Mouse (Mus musculus): ENCODE measurements around the gene Frat2.

Gene Frat2

DNA sequence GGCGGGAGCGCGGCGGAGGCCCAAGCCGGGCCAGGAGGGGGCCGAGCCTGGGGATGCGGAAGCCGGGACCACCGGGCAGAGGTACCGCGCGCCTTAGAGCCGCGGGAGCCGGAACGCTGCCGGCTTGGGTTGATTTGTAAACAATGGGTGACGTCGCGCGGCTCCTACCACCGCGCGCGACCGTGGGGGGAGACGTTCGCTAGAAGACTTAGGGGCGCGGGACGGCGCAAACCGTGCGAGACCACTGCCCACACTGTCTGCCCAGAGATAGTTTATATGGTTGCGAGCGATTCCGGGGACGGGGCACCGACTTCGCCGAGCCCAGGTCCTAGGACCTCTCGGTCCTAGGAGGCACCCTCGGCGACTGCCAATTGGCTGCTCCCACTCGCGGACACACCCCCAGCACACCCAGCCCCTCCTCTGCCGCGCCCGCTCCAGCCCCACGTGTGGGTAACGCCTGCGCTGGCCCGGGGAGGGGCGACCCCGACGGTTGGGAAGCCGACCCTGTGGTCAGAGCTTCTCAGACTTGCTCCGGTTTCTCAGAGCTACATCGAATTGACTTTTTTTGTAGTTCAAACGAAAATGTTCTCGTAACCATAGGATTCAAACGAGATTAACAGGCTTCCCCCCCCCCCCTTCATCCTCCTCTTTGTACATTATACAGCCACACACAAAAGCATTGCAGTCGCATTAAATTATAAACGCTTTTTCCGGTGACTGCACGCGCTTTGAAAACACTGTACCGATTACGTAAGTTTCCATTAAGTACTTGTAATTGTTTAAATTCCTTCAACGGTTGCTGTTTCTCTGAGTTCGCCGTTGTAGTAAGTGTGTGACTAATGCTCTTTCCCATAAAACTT lies at the start of gene Frat2:
Gene Frat2, minus strand, starts transcription at position 141 of the 860 bp plus-strand sequence.
- WGBS, result 2% methylated on average over 72 of the region's 72 CpGs

DNA sequence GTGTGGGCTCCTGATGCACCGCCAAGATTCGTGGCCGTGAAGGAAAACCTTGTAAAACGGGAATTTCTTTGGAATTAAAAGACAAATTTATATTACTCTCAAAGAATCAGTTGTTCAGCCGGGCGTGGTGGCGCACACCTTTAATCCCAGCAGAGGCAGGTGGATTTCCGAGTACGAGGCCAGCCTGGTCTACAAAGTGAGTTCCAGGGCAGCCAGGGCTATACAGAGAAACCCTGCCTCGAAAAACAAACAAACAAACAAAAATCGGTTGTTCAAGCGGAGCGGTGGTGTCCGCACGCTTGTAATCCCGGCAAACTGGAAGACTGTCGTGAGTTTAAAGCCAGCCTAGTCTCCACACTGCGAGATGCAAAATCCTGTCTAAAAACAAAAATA lies 48.4 kb upstream of the Frat2 start:
- 7% methylated on average over 18 of the region's 18 CpGs for WGBS

DNA sequence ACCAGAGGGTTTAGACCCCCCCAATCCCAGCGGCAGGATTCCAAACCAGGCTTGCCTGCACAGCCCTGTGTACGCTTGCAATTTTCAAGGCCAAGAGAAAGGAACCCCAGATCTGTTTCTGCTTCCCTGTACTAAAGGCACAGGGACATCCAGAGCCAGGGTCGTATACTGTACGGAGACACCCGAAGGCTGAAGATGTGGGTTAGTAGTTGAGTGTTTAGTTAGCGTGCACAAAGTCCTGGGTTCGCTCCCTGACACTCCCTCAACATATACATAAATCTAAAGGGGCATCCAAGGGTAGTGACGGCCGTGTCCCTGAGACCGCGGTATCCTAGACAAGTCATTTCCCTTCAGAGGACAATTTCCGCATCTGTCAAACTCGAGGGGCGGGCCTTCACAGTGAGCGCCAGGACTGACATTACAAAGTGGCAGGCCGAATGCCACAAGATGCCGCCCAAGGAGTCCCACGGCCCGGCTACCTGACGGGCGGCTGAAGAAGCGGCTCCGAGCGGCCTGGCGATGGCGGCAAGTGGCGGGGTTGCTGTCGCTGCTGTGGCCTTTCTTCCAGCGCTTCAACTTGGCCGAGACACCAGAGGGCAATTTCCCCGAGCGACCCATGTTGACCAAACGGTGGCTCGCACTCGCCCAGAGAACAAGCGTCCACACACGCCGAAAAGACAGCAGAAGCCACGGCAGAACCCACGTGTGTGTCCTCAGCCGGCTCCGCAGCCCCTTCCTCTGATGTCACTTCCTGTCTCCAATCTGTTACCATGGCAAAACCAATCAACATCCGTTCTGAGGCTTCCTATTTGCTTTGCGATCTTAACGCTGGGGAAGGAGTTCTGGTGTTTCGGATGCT lies 47.8 kb upstream of the Frat2 start, which contains the start of gene Rrp12:
Gene Rrp12, minus strand, starts transcription at position 714 of the 859 bp plus-strand sequence.
- under 1% methylated on average over 46 of the region's 46 CpGs for WGBS

GRCm38 (mm10) chr19:41894959-41895358 lies 47.0 kb upstream of the Frat2 start:
- 22% methylated on average over 7 of the region's 7 CpGs for WGBS

DNA sequence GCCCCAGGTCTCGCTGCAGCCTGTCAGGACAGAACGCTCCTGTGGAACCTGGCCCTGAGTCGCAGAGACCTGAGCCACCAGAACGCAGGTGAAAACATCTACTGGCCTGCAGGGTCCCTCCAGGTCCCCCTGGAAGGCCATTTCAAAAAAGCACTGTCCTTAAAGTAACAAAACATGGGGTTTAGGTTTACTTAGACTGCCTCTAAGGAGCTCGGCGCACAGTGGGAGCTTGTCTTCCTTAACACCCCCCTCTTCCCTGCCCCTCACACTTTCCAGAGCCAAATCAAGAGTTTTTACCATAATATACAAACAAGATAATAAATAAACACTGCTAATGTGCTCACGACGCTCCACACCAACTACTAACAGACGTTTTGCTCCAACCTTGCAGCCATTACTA lies 36.0 kb upstream of the Frat2 start:
- 96% methylated on average over 9 of the region's 9 CpGs for WGBS

GRCm38 (mm10) chr19:41881842-41882241 lies 33.9 kb upstream of the Frat2 start:
- 97% methylated on average over 4 of the region's 4 CpGs for WGBS

- WGBS, result 93% methylated on average over 14 of the region's 14 CpGs
These were observed 26.4 kb upstream of the Frat2 start for GRCm38 (mm10) chr19:41874356-41874755.

GRCm38 (mm10) chr19:41872285-41872684 lies 24.4 kb upstream of the Frat2 start:
- WGBS, result 51% methylated on average over 2 of the region's 2 CpGs

DNA sequence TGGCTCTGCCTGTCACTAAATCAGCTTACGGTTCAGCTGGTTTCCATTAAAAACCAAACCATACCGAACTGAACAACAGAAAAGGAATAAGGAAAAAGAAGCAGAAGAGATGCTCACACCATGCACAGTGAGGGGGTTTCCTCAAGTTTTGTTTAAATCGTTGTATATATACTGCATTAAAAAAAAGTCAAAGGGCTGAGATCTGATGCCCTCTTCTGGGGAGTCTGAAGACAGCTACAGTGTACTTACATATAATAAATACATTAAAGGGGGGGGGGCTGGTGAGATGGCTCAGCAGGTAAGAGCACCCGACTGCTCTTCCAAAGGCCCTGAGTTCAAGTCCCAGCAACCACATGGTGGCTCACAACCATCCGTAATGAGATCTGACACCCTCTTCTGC lies 22.0 kb upstream of the Frat2 start:
- WGBS, result 48% methylated on average over 5 of the region's 5 CpGs

DNA sequence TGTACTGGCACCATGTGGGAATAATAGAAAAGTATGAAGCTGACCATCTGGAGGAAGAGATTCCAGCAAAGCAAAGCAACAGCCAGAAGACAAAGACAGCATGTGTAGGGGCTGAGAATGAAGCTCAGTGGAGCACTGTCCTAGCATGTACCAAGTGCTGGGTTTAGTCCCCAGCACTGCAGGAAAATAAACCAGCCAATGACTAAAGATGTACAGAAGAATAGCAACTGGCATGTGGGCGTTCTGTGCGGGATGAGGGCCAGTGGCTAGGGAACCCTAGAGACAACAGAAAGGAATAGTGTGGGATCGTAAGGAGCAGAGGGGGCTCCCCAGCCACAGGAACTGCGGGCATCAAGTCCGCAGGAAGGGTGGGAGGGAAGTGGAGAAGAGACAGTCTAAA lies 21.4 kb upstream of the Frat2 start:
- 39% methylated on average over 5 of the region's 5 CpGs for WGBS

DNA sequence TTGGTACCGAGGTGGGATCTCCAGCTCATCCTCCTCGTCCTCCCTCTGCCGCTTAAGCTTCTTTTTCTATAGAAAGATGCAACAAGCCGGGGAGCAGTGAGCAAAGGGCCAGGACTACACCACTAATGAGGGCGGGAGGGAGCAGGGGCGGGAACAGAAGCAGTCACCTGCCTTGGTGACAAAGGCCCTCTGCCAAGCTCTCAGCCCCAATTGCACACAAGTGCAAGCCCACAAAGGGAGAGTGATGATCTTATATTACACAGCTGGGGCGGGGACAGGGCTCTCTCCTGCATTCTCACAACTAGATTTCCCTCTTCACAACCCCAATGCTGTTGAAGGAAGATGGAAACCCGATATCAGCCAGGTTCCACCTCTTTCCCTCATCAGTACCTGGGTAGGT lies 18.8 kb upstream of the Frat2 start:
- WGBS, result 83% methylated on average over 8 of the region's 8 CpGs

DNA sequence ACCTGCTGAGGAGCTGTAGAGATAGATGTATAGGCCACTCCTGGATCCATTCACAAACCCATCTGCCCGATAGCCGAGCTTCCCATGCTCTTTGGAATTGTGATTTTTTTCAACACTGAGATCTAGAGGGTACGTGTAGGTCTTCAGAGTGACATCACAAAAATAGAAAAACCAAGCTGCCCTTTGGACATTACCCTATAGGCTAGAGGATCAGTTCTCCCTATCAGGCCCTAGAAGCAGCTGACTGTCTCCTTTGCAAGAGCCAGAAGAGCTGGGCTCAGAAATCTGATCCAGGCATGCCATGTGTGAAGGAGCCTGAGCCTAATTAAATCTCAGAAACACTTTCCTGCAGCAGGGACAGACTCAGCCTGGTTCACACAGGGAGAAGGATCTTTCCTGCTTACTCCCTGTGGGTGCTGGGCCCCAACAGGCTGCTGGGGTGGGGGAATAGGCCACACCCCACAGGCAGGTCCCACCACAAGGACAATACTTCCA lies 9.9 kb upstream of the Frat2 start:
- WGBS, result 80% methylated on average over 3 of the region's 3 CpGs

- WGBS, result 92% methylated on average over 5 of the region's 5 CpGs
These were observed 9.3 kb upstream of the Frat2 start for GRCm38 (mm10) chr19:41857086-41857762.

GRCm38 (mm10) chr19:41852423-41852822 lies 4.5 kb upstream of the Frat2 start:
- WGBS, result 82% methylated on average over 4 of the region's 4 CpGs

DNA sequence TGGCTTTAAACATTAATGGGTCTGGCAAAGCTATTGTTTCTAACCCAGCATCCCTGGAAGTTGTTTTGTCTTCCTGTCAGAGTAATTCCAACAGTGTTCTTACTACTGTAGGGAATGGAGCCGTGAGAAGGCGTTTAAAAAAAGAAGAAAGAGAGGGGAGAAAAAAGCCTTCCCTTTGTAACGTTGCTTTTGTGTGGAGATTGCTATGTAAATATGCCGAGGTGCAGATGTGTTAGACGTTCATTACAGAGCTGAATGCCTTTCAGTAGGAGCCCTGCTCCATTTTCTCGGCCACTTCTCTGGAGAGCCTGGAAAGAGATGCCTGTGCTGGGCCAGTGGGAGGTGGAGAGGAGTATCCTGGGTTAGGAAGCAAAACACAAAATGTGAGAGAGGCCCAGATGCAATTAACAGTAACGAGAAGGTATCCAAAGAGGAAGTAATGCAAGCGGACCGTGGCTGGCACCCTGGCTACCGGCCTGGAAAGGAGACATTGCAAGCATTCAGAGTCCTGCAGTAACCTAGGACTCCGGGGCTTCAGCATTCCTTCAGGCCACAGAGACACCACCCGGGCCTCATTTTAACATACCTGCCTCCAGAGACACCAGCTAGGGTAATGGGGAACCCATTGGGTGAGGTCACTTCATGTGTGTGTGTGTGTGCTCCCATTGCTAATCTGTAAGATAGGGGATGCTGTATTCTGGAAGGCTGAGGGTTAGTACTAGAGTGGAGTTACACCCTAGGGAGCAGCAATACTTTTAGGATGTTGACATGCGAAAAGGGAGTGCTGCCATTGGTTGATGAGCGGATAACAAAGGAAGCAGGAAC lies 3.0 kb upstream of the Frat2 start:
- 57% methylated on average over 14 of the region's 14 CpGs for WGBS

DNA sequence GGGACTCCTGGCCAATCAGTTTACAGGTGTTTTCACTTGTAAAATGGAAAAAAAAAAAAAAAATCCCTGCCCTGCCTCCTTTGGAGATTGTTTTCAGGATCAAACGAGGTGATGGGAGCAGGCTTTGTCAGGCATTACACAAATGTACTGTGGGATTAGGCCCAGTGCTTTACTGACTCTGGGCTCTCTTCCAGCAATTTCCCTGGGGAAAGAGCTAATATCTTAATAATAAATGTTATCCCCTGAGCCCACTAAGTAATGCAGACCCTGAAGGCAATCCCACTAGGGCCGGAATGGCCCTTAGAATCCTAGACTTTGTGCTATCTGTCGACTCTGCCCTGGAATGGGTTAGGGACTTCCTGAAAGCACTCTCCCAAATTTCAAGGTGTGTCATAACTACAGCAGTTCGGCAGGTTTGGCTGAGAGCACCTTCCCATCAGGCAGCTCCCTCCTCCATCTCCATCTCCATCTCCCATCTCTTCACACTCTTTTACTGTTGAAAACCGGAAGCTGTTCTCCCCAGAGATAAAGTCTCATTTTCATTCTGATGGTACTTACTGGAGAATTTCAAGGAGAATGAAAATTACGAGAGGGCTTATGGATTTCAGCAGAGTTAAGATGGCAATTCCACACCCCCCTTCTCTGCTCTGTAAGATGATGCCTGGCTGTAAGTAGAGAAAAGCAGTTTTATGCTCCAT lies 2.2 kb upstream of the Frat2 start:
- WGBS, result 66% methylated on average over 6 of the region's 6 CpGs

DNA sequence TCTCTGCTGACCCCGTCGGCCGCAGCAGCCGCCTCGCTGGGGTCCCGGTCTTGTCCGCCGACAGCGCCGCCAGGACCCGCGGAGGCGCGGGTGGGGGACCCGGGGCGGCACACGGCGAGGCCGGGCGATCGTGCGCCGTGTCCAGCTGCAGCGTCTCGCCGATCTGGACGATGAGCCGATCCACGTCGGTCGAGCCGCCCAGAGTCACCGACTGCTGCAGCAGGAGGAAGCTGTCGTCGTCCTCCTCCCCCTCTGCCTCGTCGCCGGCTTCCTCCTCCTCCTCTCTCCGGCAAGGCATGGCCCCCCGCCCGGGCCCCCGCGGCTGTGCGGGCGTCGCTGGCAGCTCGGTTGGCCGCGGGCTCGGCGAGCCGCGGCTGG lies 329 bp downstream of the Frat2 start:
- WGBS, result 1% methylated on average over 51 of the region's 53 CpGs

- whole genome bisulfite sequencing, result under 1% methylated on average over 64 of the region's 64 CpGs
These were observed 796 bp downstream of the Frat2 start for GRCm38 (mm10) chr19:41847091-41847581.

GRCm38 (mm10) chr19:41846366-41847090 lies 1.4 kb downstream of the Frat2 start:
- 8% methylated on average over 21 of the region's 21 CpGs for WGBS

- 83% methylated on average over 6 of the region's 6 CpGs for WGBS
These were observed 3.6 kb downstream of the Frat2 start for GRCm38 (mm10) chr19:41844345-41844744.

All from cerebral cortex, adult 2 months (tissue).